Mouse (Mus musculus): ENCODE measurements around the gene Capn13.
A peak's percentile ranks its signal among the peaks of the same experiment; 100 is the strongest.
"Not testable (repeated sequence)": the region's sequence is repeated elsewhere in the genome, so short reads cannot be mapped to it uniquely, and the experiment has no call there.

Capn13 gene

GRCm38 (mm10) chr17:73342673-73343072 is 58.0 kb downstream of the Capn13 start:
- no peak for DNase-seq

GRCm38 (mm10) chr17:73329071-73329470 is 71.6 kb downstream of the Capn13 start:
- no peak for DNase-seq

GRCm38 (mm10) chr17:73325314-73325713 is 75.4 kb downstream of the Capn13 start:
- no peak for DNase-seq

DNA sequence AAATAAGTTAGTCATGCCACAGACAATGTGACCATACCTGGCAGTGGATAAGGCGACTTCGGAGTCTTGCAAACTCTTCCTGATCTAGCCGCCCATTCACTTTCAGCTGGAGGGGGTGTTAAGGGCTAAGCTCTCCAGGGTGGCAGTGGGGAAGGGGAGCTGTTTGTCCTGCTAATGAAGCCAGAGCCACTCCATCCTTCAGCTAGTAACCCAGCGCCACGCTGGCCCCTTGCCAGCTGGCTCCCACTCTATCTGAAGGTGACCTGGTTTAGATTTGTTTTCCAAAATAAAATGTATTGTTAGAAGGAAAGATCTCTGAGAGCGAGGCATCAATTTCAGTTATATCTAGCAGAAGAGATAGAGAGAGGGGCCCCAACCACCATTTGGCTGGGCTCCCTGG is 75.9 kb downstream of the Capn13 start:
- DNase-seq = no peak

DNA sequence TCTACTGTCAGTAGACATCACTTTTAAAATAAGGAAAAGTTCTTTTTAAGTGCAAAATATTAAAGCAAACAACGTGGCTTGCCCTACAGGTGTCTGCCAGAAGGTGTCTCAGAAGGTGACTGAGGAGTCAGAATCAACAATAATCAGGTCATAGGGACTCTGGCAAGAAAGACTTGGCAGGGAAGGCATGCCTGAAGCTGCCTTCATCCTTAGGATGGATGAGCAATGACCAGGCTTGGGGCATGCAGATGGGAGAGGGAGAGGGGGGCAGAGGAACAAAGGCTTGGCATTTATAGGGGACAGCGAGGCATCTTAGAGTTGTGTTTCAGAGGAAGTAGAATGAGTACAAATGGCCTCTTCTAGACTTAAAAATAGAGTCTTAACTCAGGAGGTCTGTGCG is 76.7 kb downstream of the Capn13 start:
- DNase-seq = no peak

- no peak for DNase-seq
Observed at GRCm38 (mm10) chr17:73314786-73315185, 85.9 kb downstream of the Capn13 start.

DNA sequence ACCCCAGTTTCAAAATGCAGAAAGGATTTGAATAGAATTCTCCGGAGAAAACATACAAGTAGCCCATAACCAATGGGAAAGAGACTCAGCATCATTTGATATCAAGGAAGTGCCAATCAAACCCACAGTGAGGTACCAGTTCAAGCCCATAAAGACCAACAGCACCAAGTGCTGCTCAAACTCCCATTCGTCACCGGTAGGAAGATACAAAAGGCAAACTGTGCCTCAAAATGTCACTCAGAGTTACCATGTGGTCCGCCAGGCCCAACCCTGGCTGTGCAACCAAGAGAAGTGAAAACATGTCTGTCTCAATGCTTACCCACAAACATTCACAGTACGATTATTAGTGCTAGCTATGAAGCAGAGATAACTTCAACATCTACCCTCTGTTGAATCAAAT is 89.2 kb downstream of the Capn13 start:
- no peak for DNase-seq

- DNase-seq = no peak
Observed at GRCm38 (mm10) chr17:73308691-73309090, 92.0 kb downstream of the Capn13 start.

- DNase-seq = no peak
Observed at GRCm38 (mm10) chr17:73306626-73307025, 94.0 kb downstream of the Capn13 start.

- DNase-seq = peak; percentile 52
Observed at GRCm38 (mm10) chr17:73305622-73306021, 95.0 kb downstream of the Capn13 start.

DNA sequence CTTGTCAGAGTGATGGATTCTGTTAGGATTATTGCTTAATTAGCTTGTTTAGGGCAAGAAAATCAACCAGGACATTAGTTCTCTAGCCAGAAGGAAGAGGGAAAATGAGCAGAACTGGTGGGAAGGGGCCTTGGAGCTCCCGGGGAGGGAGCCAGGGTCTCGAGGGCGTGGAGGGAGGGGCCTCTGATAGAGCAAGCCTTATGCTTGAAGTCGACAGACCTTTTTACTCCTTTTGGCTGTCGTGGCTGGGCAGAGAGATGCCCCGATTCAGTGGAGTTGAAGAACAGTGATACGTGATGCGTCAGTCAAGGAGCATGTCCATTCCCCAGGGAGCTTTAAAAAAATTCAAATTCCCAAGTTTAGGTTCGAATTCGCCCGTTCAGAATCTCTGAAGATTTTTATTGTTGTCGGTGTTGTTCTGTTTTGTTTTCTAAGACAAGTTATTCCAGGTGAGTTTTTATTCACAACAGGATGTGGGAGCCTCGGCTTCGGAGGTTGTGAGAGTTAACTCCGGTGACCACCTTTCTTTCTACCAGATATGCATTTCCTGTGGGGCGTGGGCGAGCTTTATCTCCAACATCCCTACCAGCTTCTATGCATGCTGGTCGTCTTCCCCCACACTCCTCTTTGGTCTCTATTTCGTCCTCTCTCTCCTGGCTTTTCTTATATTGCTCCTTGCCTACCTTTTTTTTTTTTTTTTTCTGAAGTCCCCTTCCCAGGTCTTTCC is 96.4 kb downstream of the Capn13 start:
- DNase-seq = no peak

DNA sequence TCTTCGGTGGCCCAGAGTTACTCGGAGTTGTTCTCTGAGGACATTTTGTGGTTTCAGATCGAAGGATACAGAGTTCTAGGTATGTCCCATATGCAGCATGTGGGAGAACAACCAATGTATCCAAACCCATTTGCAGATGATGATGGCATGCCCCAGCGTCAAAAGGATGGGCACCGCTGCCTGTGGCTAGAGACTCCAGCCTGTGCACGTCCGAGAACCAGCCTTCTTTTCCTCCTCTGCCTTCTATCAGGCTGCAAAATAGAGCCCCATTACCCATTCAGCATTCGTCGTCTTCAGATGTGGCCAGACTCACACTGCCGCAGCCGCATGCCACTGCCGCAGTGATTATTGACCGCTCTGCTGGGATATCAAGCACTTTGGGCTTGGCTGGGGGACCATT is 97.0 kb downstream of the Capn13 start:
- no peak for DNase-seq

GRCm38 (mm10) chr17:73303217-73303616 is 97.4 kb downstream of the Capn13 start:
- DNase-seq = peak; percentile 80

GRCm38 (mm10) chr17:73302104-73302503 is 98.6 kb downstream of the Capn13 start:
- DNase-seq = peak; percentile 85

GRCm38 (mm10) chr17:73301258-73302050 is 99.2 kb downstream of the Capn13 start:
- peak; percentile 87 for DNase-seq

GRCm38 (mm10) chr17:73300147-73300880 is 100.4 kb downstream of the Capn13 start:
- DNase-seq = peak; percentile 59

- no peak for DNase-seq
Observed at GRCm38 (mm10) chr17:73298981-73299380, 101.7 kb downstream of the Capn13 start.

GRCm38 (mm10) chr17:73296855-73297254 is 103.8 kb downstream of the Capn13 start:
- peak; percentile 76 for DNase-seq

DNA sequence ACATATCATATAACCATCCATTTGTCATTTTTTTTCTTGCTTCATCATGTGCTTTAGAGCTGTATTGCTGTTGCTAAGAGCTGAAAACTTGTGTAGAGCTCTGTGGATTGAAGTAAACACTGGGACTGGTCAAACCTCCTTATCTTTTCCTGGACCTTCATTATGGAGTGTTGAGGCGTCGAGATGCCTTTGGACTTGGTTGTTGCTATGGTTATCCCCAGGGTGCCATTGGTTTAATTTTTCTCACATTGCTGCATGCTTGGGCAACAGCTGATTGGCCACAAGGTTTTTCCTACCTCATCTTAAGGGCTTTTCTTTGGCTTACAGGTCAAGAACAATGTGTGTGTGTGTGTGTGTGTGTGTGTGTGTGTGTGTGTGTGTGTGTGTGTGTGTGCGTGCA is 107.4 kb downstream of the Capn13 start:
- no peak for DNase-seq

DNA sequence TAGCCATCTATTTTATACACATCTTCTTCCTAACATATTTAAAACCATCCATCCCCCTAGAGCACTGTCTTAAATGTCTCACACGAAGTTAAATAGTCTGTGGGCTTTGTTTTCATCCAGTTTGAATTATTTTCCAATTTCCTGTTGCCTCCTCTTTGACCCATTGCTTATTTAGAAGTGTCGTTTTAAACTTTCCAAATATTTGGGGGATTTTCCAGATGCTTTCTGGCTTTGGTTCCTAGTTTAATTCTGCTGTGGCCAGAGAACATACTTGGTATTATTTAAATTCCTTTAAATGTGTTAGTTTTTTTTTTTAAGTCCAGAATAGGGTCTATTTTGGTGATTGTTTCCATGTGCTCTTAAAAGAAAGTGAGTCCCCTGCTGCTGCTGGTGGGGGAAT is 116.4 kb downstream of the Capn13 start:
- peak; percentile 25 for DNase-seq

DNA sequence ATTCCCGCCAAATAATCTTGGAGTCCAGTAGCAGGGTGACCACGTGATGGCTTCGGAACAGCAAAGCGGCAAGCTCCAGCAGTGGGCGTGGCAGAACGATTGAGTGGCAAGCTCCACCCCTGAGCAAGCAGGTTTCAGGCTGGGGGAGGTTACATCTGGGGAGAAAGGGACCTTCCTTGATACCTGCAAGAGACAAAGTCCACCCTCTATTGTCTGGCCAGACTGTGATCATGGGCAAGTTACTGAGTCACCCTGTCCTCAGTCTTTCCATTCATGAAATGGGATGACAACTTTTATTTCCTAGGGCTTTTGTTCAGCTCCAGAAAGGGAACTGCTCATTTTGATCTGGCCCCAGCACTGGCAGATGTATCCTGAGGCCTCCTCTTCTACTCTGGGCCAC is 118.0 kb downstream of the Capn13 start:
- DNase-seq = not testable (repeated sequence)

DNA sequence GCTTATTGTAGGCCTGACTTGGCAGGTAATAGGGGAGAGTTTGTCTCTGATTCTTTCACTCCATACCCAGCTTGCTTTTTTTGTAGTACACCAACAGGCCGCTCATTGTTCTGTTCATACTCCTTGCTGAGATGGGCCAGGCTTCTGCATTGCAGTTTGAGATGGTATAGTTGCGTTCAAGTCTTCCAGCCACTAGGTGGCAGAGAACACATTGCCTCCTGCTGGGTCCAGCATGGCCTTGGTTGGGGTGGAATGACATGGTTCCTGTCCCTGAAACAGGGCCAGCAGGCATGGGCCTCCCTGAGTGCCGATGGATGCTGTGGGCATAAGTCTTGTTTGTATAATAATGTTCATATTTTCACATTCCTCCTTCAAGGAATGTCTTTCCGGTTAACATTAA is 122.9 kb downstream of the Capn13 start:
- no peak for DNase-seq

- DNase-seq = no peak
Observed at GRCm38 (mm10) chr17:73275066-73275465, 125.6 kb downstream of the Capn13 start.

- DNase-seq = no peak
Observed at GRCm38 (mm10) chr17:73273809-73274208, 126.9 kb downstream of the Capn13 start.

All from lung, postnatal 10 days (tissue).